1 mouse cellular context compared by ENCODE assay signal in genomic region chr2:164194959-164195630, GRCm38 (mm10).
TF ChIP-seq lines count a peak whose summit lies in the region.

No protein-coding gene starts in this region.

TF ChIP-seq in CH12.LX, 34 proteins besides CTCF, POLR2A, EP300 and RAD21:
- peak; percentile 54; the same call in 1 of the 2 replicates for TF ChIP-seq IRF4 (IDR thresholded peaks at IDR 0.05; ENCODE audit: low read depth, low read length)
- no peak for TF ChIP-seq TCF12 (IDR thresholded peaks at IDR 0.05; ENCODE audit: low read depth, low read length)
- peak; percentile 43 for TF ChIP-seq ZNF384 (IDR thresholded peaks at IDR 0.05; ENCODE audit: low read depth, low read length)
